Mouse (Mus musculus) lung, postnatal 0 days (tissue): ENCODE measurements around the gene Alox12e.

ENCODE experiments used
- CTCF ChIP-seq: IDR thresholded peaks from 2 replicates; pipeline ENCODE4 v1.5.1; 2016; ENCODE audit warnings: antibody characterized with exemption, mild to moderate bottlenecking
- EP300 ChIP-seq: IDR thresholded peaks from 2 replicates; pipeline ENCODE4 v1.6.1; 2016; ENCODE audit warnings: antibody characterized with exemption, mild to moderate bottlenecking, control low read depth

GRCm38 (mm10) chr11:70347861-70348260 is 25.4 kb upstream of the Alox12e start:
- TF ChIP-seq EP300 (no peak), CTCF (no peak)
